Mouse (Mus musculus): Measurements from ENCODE around the gene Ttll8. TPM values are rescaled to one million over a fixed set of nuclear protein-coding genes. Genes with fewer than 3 reads are reported as not detected.

Ttll8 gene
- total RNA-seq (2015; ENCODE audit: low replicate concordance) = not detected in 2 replicates
- total RNA-seq (2017; ENCODE audit: low replicate concordance) = not detected in 2 replicates

DNA sequence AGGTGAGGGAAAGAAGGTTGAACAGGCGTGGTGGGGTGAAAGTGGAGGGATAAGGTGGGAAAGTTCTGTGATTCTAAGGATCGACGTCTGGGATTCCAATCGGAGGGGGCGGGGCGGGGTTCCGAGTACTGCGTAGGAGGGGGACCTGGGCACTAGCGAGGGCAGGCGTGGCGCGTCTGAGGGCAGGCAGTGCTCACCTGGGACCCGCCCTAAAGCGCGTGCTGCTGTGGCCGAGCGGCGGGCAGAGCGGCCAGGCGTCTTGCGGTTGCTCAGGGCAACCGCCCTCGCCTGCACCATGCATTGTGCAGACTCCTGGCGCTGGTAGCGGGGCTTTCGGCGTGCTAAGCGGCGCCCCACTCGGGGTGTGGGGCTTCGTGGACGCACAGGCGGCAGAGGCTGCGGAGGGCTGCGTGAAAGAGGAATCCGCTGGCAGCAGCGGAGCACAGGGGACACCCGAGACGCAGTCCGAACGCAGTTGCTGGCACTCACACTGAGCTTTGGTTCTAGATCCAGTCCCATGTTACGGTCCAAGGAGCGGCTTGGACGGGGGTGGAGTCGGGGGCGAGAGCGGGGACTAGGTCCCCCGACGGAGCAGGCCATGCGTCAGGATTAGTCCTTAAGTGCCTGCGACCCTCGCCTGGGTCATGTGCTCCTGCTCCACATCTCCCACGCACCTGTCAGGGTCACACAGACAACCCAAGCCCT lies at the start of gene Ttll8:
TSS of gene Ttll8 (minus strand) at position 51 of the 705 bp plus-strand sequence.
- no peak for ATAC-seq (replicated peaks; ENCODE audit: low FRiP score, poor library complexity, severe bottlenecking)

DNA sequence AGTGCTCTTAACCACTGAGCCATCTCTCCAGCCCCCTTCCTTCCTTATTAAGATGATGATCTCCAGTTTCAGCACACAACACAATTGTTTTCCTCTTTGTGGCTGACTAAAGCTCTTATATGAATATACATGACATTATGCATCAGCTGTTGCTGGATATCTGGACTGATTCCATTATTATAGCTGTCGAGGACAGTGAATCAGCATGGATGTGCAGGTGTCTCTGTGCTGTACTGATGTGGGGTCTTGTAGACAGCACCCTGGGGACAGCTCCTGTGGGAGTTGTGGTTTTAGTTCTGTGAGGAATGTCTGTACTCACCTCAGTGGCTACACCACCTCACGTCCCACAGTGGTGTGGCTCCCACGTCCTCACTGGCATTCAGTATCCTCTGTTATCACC lies 47.0 kb upstream of the Ttll8 start:
- ATAC-seq (replicated peaks; ENCODE audit: low FRiP score, poor library complexity, severe bottlenecking) = no peak

- no peak for ATAC-seq (replicated peaks; ENCODE audit: low FRiP score, poor library complexity, severe bottlenecking)
Measured at GRCm38 (mm10) chr15:89000367-89000766, 46.1 kb upstream of the Ttll8 start.

- no peak for ATAC-seq (replicated peaks; ENCODE audit: low FRiP score, poor library complexity, severe bottlenecking)
Measured at GRCm38 (mm10) chr15:88999124-88999523, 44.9 kb upstream of the Ttll8 start.

GRCm38 (mm10) chr15:88998636-88999035 lies 44.4 kb upstream of the Ttll8 start:
- ATAC-seq (replicated peaks; ENCODE audit: low FRiP score, poor library complexity, severe bottlenecking) = no peak

- no peak for ATAC-seq (replicated peaks; ENCODE audit: low FRiP score, poor library complexity, severe bottlenecking)
Measured at GRCm38 (mm10) chr15:88989236-88989635, 35.0 kb upstream of the Ttll8 start.

GRCm38 (mm10) chr15:88982534-88983079 lies 28.4 kb upstream of the Ttll8 start, which contains the start of gene Mov10l1:
Gene Mov10l1, plus strand, starts transcription at chr15:88982909.
- ATAC-seq (replicated peaks; ENCODE audit: low FRiP score, poor library complexity, severe bottlenecking) = no peak

DNA sequence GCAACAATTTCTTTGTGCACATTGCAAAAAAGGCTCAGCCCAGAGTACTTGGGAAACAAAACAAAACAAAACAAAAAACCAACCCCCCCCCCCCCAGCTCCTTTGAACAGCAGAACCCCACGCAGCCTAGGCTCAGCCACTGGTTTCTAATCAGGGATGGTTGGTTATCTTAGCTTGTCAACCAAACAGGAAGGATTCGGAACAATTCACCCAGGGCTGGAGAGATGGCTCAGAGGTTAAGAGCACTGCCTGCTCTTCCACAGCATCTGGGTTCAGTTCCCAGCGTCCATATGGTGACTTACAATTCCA lies 24.9 kb upstream of the Ttll8 start:
- no peak for ATAC-seq (replicated peaks; ENCODE audit: low FRiP score, poor library complexity, severe bottlenecking)

DNA sequence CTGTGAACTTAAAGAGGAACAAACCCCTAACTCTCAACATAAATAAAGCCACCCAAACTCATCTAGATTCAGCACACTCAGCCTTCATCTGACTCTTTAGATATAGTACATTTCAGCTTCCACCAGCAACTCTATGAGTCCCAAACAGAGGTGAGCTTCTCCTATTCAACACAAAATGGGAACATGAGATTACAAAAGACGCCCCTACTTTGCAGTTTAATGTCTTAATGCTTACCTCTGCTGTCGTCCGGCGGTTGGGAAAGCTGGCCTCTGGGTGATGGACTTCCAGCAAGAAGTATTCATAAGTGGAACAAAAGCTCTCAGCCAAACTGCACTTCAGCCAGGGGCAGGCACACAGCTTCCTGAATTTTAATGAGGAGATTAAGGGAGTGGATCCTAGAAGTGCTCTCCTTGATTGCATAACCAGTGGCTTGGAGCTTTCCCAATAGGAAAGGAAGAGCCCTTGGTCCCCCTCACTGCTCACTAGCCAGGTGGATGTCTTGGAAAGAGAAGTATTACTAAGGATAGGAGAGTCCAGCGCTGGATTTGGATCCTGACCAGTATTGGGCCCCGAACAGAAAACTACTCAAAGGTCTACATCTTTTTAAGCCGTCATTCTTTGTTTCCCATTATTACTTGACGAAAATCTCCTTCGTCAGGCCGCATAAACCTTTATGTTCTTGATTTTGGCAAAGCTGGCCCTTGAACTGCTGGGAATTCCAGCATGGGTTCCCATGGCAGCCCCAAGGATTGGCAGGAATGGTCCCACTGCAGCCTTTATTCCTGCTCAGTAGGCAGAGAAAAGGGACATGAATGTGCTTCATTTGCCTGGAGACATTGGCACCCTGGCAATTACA lies 24.3 kb upstream of the Ttll8 start, which contains the start of gene Mlc1:
TSS of gene Mlc1 (minus strand) at position 727 of the 857 bp plus-strand sequence.
- ATAC-seq (replicated peaks; ENCODE audit: low FRiP score, poor library complexity, severe bottlenecking) = no peak

DNA sequence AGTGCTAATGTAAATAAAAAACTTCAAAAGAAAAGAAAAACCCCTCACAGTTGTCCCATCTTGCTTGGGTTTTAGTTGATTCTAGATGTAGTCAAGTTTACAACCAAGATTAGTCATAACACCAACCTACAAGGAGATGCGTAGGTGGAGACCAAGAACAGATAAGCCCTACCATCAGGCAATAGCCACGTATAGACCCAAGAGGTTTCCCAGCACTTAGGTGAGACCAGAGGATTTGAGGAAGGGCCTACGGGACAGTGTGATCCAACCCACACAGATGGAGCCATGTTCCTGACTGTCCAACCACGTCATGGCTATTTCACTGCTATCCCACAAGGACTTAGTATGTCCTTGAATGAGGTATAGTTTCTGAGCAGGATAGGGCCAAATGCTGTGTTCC lies 18.1 kb upstream of the Ttll8 start:
- no peak for ATAC-seq (replicated peaks; ENCODE audit: low FRiP score, poor library complexity, severe bottlenecking)

- no peak for ATAC-seq (replicated peaks; ENCODE audit: low FRiP score, poor library complexity, severe bottlenecking)
Measured at GRCm38 (mm10) chr15:88964070-88964578, 9.9 kb upstream of the Ttll8 start.

DNA sequence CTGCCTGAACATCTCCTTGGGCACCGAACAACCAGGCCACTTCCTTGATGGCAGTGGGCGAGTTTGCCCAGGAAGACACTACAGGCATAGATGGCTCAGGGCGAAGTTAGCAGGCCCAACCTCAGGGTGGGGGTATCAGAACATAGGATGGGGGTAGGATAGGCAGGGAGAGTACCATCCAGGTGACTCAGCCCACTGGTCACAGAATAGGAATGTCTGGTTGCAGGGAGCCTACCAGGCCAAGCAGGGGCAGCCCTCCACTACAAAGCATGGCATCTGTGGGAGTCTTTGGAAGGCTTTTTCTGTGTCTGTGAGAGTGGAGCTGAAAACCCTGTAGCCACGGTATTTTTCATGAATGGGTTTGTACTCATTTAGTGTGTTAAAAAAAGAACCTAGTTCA lies 3.3 kb upstream of the Ttll8 start:
- no peak for ATAC-seq (replicated peaks; ENCODE audit: low FRiP score, poor library complexity, severe bottlenecking)

DNA sequence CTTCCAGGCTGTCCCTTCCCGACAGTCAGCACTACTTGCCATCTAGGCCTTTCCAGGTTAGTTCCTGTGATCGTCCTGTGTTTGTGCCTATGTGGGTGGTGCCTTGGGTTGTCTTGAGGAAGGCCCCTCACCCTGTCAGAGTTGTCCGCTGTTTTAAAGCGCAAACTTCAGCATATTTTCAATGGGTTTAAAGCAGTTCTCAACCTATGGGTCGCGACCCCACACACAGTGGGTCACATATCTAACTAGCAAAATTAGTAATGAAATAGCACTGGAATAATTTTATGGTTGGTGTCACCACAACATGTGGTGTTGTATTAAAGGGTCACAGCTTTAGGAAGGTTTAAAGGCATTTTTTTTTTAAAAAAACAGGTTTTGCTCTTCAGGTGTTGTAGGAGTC lies 1.1 kb upstream of the Ttll8 start:
- no peak for ATAC-seq (replicated peaks; ENCODE audit: low FRiP score, poor library complexity, severe bottlenecking)

DNA sequence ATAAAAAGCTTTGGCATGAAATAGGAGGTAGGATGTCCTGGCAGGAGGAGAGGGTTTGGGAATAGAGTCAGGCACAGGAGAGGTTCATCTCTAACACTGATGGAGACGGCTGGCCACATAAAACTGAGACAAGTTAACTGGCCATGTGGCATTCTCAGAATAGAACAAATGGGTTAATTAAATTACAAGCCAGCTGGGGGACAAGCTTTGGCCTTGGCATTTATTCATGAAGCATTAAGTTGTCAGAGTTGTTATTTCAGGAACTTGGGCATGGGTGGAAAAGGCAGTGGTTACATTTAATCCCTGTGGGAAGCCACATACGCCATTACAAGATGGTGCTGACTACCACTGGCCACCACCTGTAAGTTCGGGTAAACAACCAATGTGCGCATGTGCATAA lies 3.0 kb downstream of the Ttll8 start:
- ATAC-seq (replicated peaks; ENCODE audit: low FRiP score, poor library complexity, severe bottlenecking) = no peak

GRCm38 (mm10) chr15:88946851-88947250 lies 7.4 kb downstream of the Ttll8 start:
- ATAC-seq (replicated peaks; ENCODE audit: low FRiP score, poor library complexity, severe bottlenecking) = no peak

DNA sequence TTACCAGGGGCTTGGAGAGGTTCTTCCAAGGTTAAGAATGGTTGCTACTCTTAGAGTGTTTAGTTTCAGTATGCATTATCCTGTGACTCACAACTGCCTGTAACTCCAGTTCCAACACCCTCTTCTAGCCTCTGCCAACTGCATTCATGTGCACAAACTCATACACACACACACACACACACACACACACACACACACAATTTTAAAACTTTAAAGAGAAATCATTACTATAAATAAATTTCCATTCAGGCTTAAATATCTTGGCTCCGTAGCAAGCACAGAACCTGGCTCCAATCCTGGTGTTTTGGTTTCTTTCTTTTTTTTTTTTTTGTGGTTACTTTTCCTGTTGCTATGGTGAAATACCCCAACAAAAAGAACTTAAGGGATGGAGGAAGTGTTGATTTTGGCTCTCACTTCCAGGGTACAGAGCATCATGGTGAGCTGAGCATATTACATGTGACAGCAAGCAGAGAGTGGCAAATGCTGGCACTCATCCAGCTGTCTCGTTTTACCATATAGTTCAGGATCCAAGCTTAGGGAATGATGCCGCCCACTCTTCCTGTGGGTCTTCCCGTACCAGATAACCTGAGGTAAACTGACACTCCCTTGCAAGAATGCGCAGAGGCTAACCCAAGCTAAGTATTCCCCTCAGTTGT lies 10.2 kb downstream of the Ttll8 start:
- no peak for ATAC-seq (replicated peaks; ENCODE audit: low FRiP score, poor library complexity, severe bottlenecking)

DNA sequence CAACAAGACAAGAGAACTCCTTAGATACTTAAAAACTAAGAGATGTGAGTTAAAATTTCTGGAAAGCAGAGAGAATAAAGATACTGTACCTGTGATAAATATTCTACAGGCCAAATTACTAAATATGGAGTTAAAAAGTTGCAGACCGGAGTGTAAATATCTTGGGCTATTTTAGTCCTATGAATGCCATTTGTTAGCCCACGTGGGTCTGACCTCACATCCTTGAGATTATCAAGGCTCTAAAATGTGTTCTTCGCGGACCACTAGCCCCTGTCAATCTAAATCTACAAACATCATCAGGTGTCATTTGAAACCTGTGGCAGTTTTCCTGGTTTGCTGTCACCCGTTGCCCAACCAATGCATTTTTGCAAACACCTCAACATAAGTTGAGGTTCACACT lies 11.4 kb downstream of the Ttll8 start:
- ATAC-seq (replicated peaks; ENCODE audit: low FRiP score, poor library complexity, severe bottlenecking) = no peak

- ATAC-seq (replicated peaks; ENCODE audit: low FRiP score, poor library complexity, severe bottlenecking) = no peak
Measured at GRCm38 (mm10) chr15:88937291-88937650, 16.9 kb downstream of the Ttll8 start.

GRCm38 (mm10) chr15:88936619-88937290 lies 17.5 kb downstream of the Ttll8 start:
- ATAC-seq (replicated peaks; ENCODE audit: low FRiP score, poor library complexity, severe bottlenecking) = no peak

DNA sequence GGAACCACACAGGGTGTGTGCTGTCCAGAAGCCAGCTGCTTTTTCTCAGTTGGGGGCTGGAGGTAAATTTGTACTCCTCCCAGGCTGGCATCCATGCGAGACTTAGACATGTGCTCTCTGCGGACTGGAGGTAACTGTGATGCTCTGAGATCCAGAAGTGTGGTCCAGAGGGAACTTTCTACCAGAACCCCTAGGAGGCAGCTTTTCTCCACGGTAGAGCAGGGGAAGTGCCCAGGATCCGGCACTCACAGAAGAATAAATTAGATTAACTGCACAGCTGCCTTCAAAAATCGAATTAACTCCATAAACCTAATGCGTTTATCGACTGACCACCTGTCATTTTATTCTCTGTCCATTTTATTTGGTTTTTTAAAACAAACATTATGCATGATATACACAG lies 20.1 kb downstream of the Ttll8 start:
- no peak for ATAC-seq (replicated peaks; ENCODE audit: low FRiP score, poor library complexity, severe bottlenecking)

All from erythroid progenitor cell, adult 5-6 weeks (primary cell).